Mouse (Mus musculus) testis, adult 2 months (tissue): ENCODE measurements around the gene Ttyh1. TPM values are rescaled to one million over a fixed set of nuclear protein-coding genes. Genes with fewer than 3 reads are reported as not detected.

Experiments
- H3K27ac ChIP-seq: fragments of 200-500 bp; 2 replicates; pipeline ENCODE4 v1.5.1; 2012; ENCODE audit warnings: low read depth, low read length; ENCODE audit not compliant: control insufficient read depth, insufficient read depth
- H3K27me3 ChIP-seq: fragments of 200-500 bp; 2 replicates; pipeline ENCODE4 v1.6.1; 2012; ENCODE audit warnings: mild to moderate bottlenecking, low read length, moderate library complexity; ENCODE audit not compliant: control insufficient read depth, insufficient read depth
- H3K36me3 ChIP-seq: fragments of 200-500 bp; 2 replicates; pipeline ENCODE4 v1.6.1; 2012; ENCODE audit warnings: mild to moderate bottlenecking, low read length; ENCODE audit not compliant: control insufficient read depth, insufficient read depth
- H3K4me1 ChIP-seq: fragments of 200-500 bp; 2 replicates; pipeline ENCODE4 v1.6.1; 2012; ENCODE audit warnings: low read length; ENCODE audit not compliant: control insufficient read depth, insufficient read depth
- H3K4me3 ChIP-seq: fragments of 200-500 bp; 2 replicates; pipeline ENCODE4 v1.5.1; 2012; ENCODE audit warnings: low read depth, mild to moderate bottlenecking, low read length, moderate library complexity, mixed read lengths; ENCODE audit not compliant: control insufficient read depth
- CTCF ChIP-seq: fragments of 200-500 bp; IDR thresholded peaks from 2 replicates; pipeline ENCODE4 v1.5.1; 2012; ENCODE audit warnings: low read depth, mild to moderate bottlenecking, inconsistent platforms, low read length, moderate library complexity; ENCODE audit not compliant: control insufficient read depth, insufficient read depth, insufficient replicate concordance
- POLR2A ChIP-seq: fragments of 200-500 bp; IDR thresholded peaks from 2 replicates; pipeline ENCODE4 v1.6.1; 2012; ENCODE audit warnings: low read depth, mild to moderate bottlenecking, inconsistent platforms, low read length, moderate library complexity; ENCODE audit not compliant: control insufficient read depth
- polyA plus RNA-seq: library from polyadenylated mRNA; depleted of rRNA; stranded (reverse); fragments of >200 nt; gene quantifications from 2 replicates; pipeline ENCODE4 v1.2.3, GENCODE M21; 2012

The Ttyh1 gene
- polyA plus RNA-seq, 1 experiment, result 70.0 TPM

DNA sequence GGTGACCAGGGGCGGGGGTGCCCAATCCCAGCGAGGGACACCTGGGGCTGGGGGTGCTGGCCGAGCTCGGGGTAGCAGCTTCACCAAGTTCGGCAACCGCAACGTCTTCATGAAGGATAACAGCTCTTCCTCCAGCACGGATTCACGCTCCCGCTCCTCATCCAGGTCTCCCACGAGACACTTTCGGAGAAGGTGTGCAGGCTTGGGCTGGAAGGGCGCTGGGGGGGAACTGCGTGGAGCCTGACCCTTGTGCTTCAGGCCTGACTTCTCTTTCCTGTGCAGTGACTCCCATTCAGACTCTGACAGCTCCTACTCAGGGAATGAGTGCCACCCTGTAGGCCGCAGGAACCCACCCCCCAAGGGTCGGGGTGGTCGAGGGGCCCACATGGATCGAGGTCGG lies 24.3 kb downstream of the Ttyh1 start:
- no peak for TF ChIP-seq POLR2A
- no peak for TF ChIP-seq CTCF
- Histone ChIP-seq H3K4me3 (no peak overlapping the region; the same call in 1 of the 2 replicates), H3K4me1 (peaks cover 13% of the 10 kb centered on the region), H3K36me3 (no peaks in the 10 kb centered on the region; the same call in none of the 2 replicates), H3K27ac (no peak overlapping the region), H3K27me3 (no peaks in the 10 kb centered on the region)

DNA sequence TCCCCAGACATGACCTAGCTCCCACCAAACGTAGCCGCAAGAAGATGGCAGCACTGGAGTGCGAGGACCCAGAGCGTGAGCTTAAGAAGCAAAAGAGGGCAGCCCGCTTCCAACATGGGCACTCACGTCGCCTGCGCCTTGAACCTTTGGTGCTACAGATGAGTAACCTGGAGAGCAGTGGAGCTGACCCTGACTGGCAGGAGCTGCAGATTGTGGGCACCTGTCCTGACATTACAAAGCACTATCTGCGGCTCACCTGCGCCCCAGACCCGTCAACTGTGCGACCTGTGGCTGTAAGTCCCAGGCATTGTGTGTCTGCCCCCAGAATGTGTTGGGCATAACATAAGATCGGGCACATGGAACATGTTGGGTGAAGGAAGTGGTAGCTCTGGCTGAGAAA lies 24.8 kb downstream of the Ttyh1 start:
- Histone ChIP-seq H3K27me3 (no peaks in the 10 kb centered on the region), H3K4me1 (peaks cover 15% of the 10 kb centered on the region), H3K4me3 (peak overlapping the region; percentile 33), H3K27ac (0 out of 2 replicates have a peak overlapping the region, but pooled peaks have one; percentile 10), H3K36me3 (no peaks in the 10 kb centered on the region; the same call in none of the 2 replicates)
- no peak for TF ChIP-seq CTCF
- no peak for TF ChIP-seq POLR2A

DNA sequence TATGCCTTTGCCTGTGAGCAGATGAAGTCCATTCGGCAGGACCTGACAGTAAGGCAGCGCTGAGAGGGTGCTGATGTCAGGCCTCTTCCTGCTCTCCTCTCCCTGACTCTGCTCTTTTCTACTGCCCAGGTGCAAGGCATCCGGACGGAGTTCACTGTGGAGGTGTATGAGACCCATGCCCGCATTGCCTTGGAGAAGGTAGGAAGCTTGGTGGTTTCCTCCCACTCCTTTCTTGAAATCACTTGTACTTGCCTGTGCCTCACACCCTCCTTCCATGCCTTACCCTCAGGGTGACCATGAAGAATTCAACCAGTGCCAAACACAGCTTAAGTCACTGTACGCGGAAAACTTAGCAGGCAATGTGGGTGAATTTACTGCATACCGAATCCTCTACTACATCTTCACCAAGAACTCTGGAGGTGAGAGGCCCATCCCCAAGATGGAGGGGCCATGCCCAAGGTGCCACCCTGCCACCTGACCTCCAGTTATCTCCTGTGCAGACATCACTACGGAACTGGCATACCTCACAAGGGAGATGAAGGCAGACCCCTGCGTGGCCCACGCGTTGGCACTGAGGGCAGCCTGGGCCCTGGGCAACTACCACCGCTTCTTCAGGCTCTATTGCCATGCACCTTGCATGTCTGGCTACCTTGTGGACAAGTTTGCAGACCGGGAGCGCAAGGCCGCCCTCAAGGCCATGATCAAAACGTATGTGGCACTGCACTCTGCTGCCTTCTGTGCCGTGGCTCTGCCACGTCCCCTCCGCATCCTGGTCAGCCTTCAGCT lies 25.8 kb downstream of the Ttyh1 start:
- no peaks in the 10 kb centered on the region for H3K27me3 ChIP-seq
- H3K4me3 ChIP-seq, result peak overlapping the region; percentile 35
- no peaks in the 10 kb centered on the region; the same call in none of the 2 replicates for H3K36me3 ChIP-seq
- TF ChIP-seq POLR2A (no peak), CTCF (no peak)
- H3K4me1 ChIP-seq, result peaks cover 20% of the 10 kb centered on the region
- H3K27ac ChIP-seq, result peak overlapping the region; percentile 35

DNA sequence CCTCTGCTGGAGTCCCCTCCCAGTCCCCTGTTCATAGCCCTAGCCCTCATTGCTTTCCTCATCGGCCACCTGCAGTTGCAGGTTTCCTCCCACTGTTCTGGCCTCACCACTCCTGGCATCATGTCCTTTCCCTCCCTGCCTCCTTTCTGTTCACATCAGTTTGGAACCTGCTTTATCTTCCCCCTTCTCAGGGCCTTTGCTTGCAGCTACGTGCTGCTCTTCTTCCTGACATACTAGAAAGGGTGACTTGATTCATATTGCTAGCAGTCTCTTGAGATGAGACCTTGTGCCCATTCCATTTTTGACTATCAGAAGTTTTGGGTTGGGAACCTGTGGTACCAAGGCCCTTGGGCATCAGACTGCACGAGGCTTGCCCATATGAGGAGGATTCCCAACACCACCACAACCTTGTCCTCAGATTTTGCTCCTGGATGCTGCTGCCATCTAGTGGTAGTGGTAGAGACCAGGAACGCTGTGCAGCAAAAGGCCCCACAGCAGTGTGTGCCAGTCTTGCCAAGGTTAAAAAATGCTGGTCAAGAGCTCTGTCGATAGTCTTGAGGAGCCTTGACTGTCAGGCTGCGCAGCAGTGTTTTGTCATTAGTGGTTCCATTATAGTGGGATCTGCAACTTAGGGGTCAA lies 26.5 kb downstream of the Ttyh1 start:
- TF ChIP-seq CTCF, result peak; percentile 66; the same call in 1 of the 2 replicates
- TF ChIP-seq POLR2A, result no peak
- H3K36me3 ChIP-seq, result no peaks in the 10 kb centered on the region; the same call in none of the 2 replicates
- H3K27ac ChIP-seq, result no peak overlapping the region
- peak overlapping the region; percentile 35 for H3K4me3 ChIP-seq
- peaks cover 24% of the 10 kb centered on the region for H3K4me1 ChIP-seq
- H3K27me3 ChIP-seq, result no peaks in the 10 kb centered on the region

DNA sequence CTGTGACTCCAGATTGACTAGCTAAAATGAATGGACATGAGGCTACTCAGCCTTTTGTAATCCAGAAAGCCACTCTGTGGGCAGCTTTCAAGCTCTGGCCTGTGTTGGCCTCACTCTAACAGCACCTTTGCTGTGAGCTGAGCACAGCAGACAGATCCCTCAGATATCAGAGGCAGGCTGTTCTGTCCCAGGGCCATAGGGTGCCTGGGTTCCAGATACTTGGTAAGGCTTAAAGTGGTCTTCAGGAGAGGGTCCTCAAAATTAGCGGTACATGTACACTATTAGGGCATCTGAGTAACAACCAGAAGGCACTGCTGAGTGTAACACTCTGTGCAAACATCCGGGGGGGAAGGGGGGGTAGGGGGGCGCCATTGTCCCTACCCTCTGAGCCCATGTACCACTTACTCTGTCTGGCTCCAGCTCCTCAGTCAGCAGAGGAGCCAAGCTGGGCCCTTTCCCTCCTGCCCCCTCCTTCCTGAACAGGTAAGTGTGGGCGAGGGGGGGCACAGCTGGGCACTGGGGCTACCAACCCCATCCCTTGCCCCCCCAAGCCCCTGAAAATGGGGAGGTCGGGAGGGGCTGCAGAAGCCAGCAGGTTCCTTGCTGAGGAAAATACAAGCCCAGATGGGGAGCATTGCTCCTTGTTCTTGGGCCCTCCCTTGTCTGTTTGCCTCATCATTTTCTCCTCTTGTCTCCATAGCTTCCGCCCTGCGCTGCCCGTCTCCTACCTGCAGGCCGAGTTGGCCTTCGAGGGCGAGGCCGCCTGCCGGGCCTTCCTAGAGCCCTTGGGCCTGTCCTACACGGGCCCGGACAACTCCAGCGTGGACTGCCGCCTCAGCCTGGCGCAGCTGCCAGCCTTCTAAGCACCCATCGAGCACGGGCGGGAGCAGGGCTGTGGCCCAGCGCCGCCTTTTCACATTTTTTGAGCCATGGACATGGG lies 27.3 kb downstream of the Ttyh1 start:
- TF ChIP-seq POLR2A (no peak), CTCF (no peak)
- H3K4me1 ChIP-seq, result peaks cover 31% of the 10 kb centered on the region
- H3K36me3 ChIP-seq, result no peaks in the 10 kb centered on the region; the same call in none of the 2 replicates
- no peaks in the 10 kb centered on the region for H3K27me3 ChIP-seq
- H3K27ac ChIP-seq, result no peak overlapping the region
- peak overlapping the region; percentile 37 for H3K4me3 ChIP-seq

DNA sequence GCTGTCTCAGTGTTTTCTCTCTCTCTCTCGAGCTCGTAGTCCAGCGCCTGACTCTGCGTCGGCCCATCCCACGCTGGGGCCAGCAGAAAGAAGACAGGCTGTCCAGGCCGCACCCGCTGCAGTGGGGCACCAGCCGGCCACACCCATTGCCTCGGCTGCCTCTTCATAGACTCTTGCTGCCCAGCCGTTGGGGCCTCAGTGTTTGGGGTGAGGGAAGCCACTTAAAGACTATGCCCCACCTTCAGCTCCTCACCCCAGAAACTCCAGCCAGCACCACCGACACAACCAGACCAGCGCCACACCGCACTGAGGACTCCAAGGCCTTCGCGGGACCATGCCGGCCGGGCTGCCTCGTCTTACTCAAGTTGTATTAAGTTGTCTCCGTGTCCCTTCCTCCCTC lies 28.2 kb downstream of the Ttyh1 start:
- Histone ChIP-seq H3K4me1 (peaks cover 32% of the 10 kb centered on the region), H3K27ac (no peak overlapping the region; the same call in 1 of the 2 replicates), H3K4me3 (peak overlapping the region; percentile 32), H3K27me3 (no peaks in the 10 kb centered on the region), H3K36me3 (no peaks in the 10 kb centered on the region; the same call in none of the 2 replicates)
- TF ChIP-seq CTCF (no peak), POLR2A (0 out of 2 replicates have a peak, but pooled peaks have one; percentile 43)

DNA sequence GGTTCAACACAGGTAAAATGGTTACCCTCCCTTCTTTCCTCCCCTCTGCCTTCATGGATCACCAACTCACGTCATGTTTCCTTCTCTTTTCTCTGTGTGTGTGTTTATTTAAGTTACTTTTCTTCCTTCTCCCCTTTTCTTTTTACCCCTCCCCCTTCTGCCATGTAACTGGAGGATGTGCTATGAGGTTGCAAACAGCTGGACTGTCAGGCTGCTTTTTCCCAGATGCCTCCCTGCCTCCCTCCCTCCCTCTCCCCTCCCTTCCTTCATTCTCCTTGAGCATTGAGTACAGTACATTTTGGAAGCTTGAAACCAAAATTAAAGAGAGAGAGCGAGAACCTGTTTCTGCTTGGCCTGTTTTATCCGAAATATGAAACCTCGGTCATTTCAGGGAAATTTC lies 28.6 kb downstream of the Ttyh1 start:
- Histone ChIP-seq H3K4me3 (peak overlapping the region; percentile 93; the same call in 1 of the 2 replicates), H3K36me3 (no peaks in the 10 kb centered on the region; the same call in none of the 2 replicates), H3K27me3 (no peaks in the 10 kb centered on the region), H3K4me1 (peaks cover 32% of the 10 kb centered on the region), H3K27ac (peak overlapping the region; percentile 89)
- TF ChIP-seq POLR2A (no peak), CTCF (no peak)
